Mouse (Mus musculus): ENCODE results near the gene Rgs16. TPM values are rescaled to one million over a fixed set of nuclear protein-coding genes. Genes with fewer than 3 reads are reported as not detected.

The Rgs16 gene
- 4.4 and 4.7 TPM in 2 replicates for polyA plus RNA-seq (2012; rRNA removed; ENCODE audit: low replicate concordance)

DNA sequence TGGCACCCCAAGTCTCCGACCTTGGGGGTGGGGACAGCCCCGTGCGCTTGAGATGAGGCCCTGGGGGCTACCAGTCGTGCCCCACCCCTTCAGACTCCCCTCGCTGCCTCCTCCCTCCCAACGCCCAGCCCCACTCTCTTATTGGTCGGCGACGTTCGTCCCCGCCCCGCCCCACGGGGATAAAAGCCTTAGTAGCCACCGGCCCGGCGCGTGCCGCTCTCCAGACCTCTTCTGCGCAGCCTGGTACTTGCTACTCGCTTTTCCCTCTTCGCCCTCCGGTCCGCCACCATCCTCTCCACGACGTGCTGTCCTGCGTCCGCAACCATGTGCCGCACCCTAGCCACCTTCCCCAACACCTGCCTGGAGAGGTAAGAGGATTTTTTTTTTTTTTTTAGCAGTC, at the start of gene Rgs16:
Gene Rgs16, plus strand, starts transcription at position 205 of the 400 bp plus-strand sequence.

DNA sequence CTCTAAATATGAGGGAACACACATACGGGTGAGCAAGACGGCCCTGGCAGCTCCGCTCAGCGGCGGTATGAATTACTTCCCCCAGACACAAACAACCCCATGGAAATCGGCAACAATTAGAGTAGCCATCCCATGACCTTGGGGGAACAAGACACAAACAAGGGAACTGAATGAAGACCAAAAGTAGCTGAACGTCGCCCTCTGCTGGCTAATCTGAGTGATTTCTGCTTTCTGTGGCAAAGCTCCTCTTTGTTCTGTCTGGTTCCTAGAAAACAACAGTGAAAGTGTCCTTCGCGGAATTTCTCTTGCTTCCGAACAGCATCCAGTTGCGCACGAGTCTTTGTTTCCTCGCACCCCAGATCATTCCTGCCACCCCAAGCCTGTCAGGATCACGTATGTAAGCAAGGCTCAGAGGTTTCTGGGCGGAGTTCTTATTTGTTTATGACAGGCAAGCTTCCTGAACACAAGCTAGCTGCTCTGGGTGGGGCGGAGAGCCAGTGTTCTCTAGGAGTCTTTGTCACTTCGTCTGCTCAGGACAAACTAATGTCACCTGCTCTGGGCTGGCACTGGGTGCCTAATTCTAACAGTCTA, 9.2 kb downstream of the Rgs16 start, which contains the start of gene Rnasel:
Gene Rnasel, plus strand, starts transcription at position 216 of the 591 bp plus-strand sequence.

Other genes with a start within 250 kb of the Rgs16 start
- 1.5 and 2.5 TPM in 2 replicates for gene Npl, start 190.3 kb upstream of the Rgs16 start, polyA plus RNA-seq (2012; rRNA removed; ENCODE audit: low replicate concordance)
- gene Rgs8, start 87.3 kb upstream of the Rgs16 start, polyA plus RNA-seq (2012; rRNA removed; ENCODE audit: low replicate concordance), result 0.01 and 0.07 TPM in 2 replicates
- 4.5 and 10.0 TPM in 2 replicates for gene Rnasel, start 9.1 kb downstream of the Rgs16 start, polyA plus RNA-seq (2012; rRNA removed; ENCODE audit: low replicate concordance)
- gene Rgsl1, start 103.8 kb downstream of the Rgs16 start, polyA plus RNA-seq (2012; rRNA removed; ENCODE audit: low replicate concordance), result 0.13 and 0.43 TPM in 2 replicates
- gene Teddm1b, start 134.0 kb downstream of the Rgs16 start, polyA plus RNA-seq (2012; rRNA removed; ENCODE audit: low replicate concordance), result not detected in 2 replicates
- not detected in 2 replicates for gene Teddm1a, start 151.4 kb downstream of the Rgs16 start, polyA plus RNA-seq (2012; rRNA removed; ENCODE audit: low replicate concordance)
- 820 and 2,440 TPM in 2 replicates for gene Glul, start 159.6 kb downstream of the Rgs16 start, polyA plus RNA-seq (2012; rRNA removed; ENCODE audit: low replicate concordance)
- 0.70 and 0.92 TPM in 2 replicates for gene Teddm2, start 159.9 kb downstream of the Rgs16 start, polyA plus RNA-seq (2012; rRNA removed; ENCODE audit: low replicate concordance)